Mouse (Mus musculus): ENCODE measurements around the gene Zbtb2.

The Zbtb2 gene

GRCm38 (mm10) chr10:4386609-4387591 lies 1.0 kb downstream of the Zbtb2 start:
- peak; percentile 87 to 92 for DNase-seq (ENCODE audit: low spot score in 2 of 2)

GRCm38 (mm10) chr10:4384244-4384643 lies 3.7 kb downstream of the Zbtb2 start:
- no peak for DNase-seq (ENCODE audit: low spot score in 2 of 2)

DNA sequence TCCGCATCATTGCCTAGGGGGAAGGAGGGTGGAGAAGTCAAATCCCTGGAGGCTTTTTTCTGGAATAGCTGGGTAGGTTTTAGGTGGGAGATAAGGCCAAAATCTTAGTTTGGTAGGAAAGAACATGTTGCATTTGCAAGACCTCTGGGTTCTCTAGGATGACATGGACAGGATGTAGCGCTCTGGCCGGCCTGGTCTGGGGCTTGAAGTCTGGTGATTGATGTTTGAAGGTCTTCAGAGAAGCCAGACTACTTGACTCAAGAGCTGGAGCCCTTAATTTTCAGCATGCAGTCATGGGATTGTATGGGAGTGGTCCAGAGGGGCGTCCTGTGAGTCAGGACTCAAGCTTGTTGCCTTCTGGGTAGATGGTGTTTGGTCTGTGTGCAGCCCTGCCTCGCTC lies 7.2 kb downstream of the Zbtb2 start:
- no peak for DNase-seq (ENCODE audit: low spot score in 2 of 2)

DNA sequence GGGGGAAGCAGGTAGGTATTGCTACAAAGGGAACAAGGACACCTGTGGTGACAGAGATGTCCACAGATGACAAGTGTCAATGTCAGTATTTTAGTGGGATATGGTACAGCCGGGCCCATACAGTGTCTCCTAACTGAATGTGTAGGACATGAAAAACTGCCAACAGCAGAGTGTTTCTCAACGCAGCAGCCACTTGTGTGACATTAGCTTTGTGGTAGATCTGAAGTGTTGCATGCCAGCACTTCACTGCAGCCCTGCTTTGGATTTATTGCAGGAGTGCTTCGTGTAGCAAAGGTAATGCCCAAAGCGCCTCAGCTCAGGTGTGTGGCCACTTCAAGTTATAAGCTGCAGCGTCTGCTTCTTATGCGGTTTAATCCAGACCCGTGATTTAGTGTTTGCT lies 11.0 kb downstream of the Zbtb2 start:
- DNase-seq (ENCODE audit: low spot score in 2 of 2), result no peak

GRCm38 (mm10) chr10:4376461-4376860 lies 11.4 kb downstream of the Zbtb2 start:
- no peak for DNase-seq (ENCODE audit: low spot score in 2 of 2)

- no peak for DNase-seq (ENCODE audit: low spot score in 2 of 2)
These were observed 12.6 kb downstream of the Zbtb2 start for GRCm38 (mm10) chr10:4375267-4375666.

DNA sequence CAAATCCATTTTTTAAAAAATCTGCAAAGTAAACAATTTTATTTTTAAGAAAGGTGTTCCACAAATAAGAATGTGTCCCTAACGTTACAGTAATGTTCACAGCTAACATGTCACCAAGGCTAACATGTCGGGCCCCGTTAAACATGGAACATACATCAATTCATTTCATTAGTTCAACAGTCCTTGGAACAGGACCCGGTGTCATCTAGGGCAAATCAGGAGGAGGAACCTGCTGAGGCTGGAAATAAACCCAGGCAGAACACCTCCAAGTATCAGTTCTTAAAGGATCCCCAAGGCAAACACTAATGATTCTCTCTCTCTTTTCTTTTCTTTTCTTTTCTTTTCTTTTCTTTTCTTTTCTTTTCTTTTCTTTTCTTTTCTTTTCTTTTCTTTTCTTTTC lies 13.2 kb downstream of the Zbtb2 start:
- DNase-seq (ENCODE audit: low spot score in 2 of 2), result no peak

DNA sequence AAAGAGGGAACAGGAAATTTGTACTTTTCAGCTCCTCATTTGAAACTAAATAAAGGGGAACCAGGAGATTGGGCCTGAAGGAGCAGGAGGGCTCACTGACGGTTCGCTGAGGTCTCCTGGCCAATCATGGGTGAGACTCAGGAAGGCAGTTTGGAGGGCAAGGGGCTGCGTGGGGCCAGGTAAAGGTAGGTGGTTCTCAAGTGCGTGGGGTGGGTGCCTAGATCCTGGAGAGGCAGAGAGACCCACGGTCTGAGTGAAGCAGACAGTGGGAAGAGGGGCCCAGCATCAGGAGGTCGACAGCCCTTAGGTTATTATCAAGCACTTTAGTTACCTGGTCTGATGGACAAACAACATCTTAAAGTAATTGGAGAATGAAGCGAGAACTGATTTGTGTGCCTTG lies 13.7 kb downstream of the Zbtb2 start:
- no peak for DNase-seq (ENCODE audit: low spot score in 2 of 2)

GRCm38 (mm10) chr10:4373558-4373957 lies 14.3 kb downstream of the Zbtb2 start:
- no peak for DNase-seq (ENCODE audit: low spot score in 2 of 2)

DNA sequence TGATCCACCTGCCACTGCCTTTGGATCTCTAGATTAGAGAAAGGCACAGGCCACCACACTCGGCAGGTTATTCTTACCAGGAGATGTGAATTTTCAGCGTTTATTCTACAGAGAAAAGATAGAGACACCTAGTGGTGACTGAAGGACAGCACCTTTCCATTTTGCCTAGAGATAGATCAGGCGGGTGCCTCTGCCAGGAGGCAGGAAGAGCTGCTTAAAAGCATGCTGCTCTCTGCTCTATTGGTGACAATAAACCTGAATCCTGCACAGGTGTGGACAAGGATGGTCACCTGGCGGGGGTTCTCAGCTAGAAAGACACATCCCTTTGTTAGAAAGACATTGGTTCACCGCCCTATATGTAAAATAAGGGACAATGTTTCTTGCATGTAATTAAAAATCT lies 15.9 kb downstream of the Zbtb2 start:
- DNase-seq (ENCODE audit: low spot score in 2 of 2), result peak in 1 of 2 experiments; percentile 14

GRCm38 (mm10) chr10:4370105-4370504 lies 17.8 kb downstream of the Zbtb2 start:
- DNase-seq (ENCODE audit: low spot score in 2 of 2), result no peak

GRCm38 (mm10) chr10:4364618-4365017 lies 23.3 kb downstream of the Zbtb2 start:
- no peak for DNase-seq (ENCODE audit: low spot score in 2 of 2)

DNA sequence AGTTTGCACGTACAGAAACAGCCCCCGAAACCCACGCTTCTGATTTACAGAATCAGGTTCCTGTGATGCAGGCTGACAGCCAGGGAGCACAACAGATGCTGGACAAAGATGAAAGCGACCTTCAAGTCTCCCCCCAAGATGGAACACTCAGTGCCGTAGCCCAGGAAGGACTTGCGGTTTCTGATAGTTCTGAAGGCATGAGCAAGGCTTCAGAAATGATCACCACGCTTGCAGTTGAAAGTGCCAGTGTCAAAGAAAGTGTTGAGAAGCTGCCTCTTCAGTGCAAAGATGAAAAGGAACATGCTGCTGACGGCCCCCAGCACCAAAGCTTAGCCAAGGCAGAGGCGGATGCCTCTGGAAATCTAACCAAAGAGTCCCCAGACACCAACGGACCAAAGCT lies 30.5 kb downstream of the Zbtb2 start:
- no peak for DNase-seq (ENCODE audit: low spot score in 2 of 2)

DNA sequence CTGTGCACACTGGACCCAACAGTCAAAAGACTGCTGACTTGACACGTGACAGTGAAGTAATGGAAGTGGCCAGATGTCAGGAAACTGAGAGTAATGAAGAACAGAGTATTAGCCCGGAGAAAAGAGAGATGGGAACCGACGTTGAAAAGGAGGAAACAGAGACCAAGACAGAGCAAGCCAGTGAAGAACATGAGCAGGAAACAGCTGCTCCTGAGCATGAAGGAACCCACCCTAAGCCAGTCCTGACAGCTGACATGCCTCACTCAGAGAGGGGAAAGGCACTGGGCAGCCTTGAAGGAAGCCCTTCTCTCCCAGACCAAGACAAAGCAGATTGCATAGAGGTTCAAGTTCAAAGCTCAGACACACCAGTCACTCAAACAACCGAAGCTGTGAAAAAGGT lies 31.3 kb downstream of the Zbtb2 start:
- DNase-seq (ENCODE audit: low spot score in 2 of 2), result no peak

GRCm38 (mm10) chr10:4355882-4356451 lies 31.9 kb downstream of the Zbtb2 start:
- no peak for DNase-seq (ENCODE audit: low spot score in 2 of 2)

GRCm38 (mm10) chr10:4354371-4355260 lies 33.3 kb downstream of the Zbtb2 start:
- no peak for DNase-seq (ENCODE audit: low spot score in 2 of 2)

DNA sequence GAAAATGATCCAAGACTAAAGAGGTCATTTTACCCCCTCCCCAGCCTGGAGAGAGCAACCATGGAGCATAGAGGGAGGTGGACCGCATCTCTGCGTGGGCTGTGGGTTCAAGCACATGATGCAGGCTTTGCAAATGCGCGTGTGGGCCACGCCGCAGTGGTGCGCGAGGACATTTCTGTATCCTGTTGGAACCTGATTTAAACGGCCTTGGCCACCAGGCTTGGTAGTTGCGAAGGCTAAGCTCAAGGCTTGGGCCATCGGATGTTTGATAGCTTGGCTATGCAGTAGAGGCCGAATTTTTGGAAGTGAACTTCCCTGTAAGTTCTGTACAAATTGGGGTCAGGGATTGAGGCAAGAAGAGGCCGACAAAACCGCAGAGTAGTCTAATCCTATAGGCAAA lies 40.3 kb downstream of the Zbtb2 start:
- DNase-seq (ENCODE audit: low spot score in 2 of 2), result no peak

DNA sequence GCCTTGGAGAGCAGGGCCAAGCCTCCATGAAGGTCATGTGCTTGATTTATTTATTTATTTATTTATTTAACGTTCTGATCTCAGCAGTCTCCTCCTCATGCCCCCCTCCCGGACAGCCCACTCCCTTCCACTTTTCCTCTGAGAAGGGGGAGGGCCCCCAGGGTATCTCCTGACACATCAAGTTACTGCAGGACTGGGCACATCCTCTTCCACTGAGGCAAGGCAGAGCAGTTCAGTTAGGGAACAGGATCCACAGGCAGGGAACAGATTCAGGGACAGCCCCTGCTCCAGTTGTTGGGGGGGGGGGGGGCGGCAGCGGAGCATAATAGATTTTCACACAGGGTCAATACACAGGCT lies 40.8 kb downstream of the Zbtb2 start:
- DNase-seq (ENCODE audit: low spot score in 2 of 2), result no peak

DNA sequence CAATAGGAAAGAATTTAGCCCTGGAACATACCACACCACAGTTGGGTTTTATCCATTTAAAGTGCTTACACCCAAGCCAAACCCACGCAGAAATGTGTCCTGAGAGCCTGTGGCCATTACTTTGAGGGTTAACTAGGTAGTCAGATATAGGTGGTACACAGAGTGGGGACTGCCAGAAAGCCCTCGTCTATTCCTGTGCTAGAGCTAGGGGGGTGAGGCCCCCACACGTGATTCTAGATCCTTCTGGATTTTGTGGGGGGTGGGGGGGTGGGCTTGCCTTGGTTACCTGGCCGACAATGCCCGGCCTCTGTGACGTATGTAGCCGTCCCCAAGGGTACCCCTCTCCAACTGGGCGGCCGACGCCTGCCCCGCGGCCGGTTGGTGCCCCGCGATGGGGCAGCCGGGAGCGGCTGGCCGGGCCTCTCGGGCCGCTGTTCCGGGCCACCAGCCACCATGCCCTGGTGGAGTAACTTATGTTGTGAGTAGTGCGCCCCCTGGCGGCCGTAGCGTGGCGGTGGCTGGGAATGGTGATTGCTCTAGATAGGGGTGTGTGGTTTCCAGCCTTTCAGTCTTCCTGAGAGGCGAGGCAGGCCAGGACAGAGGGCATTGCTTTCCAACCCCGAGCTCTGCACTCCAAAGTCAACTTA lies 41.3 kb downstream of the Zbtb2 start:
- DNase-seq (ENCODE audit: low spot score in 2 of 2), result peak; percentile 76 to 85

DNA sequence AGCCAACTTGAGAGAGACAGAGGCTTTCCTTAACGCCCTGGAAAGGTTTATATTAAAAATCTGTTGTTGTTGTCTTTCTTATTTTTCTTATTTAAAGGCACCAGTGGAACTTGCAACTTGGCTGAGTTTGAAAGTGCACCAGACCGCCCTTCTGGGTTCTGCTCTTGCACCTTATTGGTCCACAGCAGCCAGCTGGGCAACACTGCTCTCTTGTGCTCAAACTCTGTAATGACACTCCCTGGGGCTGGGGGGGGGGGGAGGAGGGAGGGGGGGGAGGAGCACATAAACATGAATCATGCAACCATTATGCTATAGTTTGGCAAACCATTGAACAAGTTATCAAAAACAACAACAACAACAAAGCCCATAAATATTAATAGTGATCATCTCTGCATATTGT lies 46.5 kb downstream of the Zbtb2 start:
- DNase-seq (ENCODE audit: low spot score in 2 of 2), result peak; percentile 16 to 53

- DNase-seq (ENCODE audit: low spot score in 2 of 2), result no peak
These were observed 48.9 kb downstream of the Zbtb2 start for GRCm38 (mm10) chr10:4338863-4339461.
